Mouse (Mus musculus) layer of hippocampus, adult 2 months (tissue): ENCODE measurements around the gene Nop9. TPM values are rescaled to one million over a fixed set of nuclear protein-coding genes. Genes with fewer than 3 reads are reported as not detected.

Source experiments
- DNase-seq, 2 experiments: peaks; one replicate each; pipeline ENCODE4 v3.0.0; 2022; ENCODE audit warnings: low spot score in 2 of 2
- H3K27ac ChIP-seq: fragments of 200-600 bp; 2 replicates; pipeline ENCODE4 v1.8.1; 2022
- H3K4me3 ChIP-seq: fragments of 200-600 bp; 2 replicates; pipeline ENCODE4 v1.8.1; 2022; ENCODE audit warnings: mild to moderate bottlenecking
- CTCF ChIP-seq: fragments of 200-600 bp; conservative IDR thresholded peaks from 2 replicates; pipeline ENCODE4 v1.8.1; 2022; ENCODE audit warnings: antibody characterized with exemption, mild to moderate bottlenecking, moderate library complexity
- long read RNA-seq, 2 experiments: library from polyadenylated mRNA; stranded (forward); transcript quantifications; one replicate each; pipeline ENCODE4 v2.0.0; 2021; ENCODE audit warnings: borderline mapping rate in 2 of 2
- total RNA-seq, 2 experiments: library from RNA; stranded (reverse); gene quantifications; 2 replicates each; pipeline ENCODE4 v1.2.3; 2021

Nop9 gene
- total RNA-seq: 10 to 100 TPM; 11.8 to 13.1 TPM
- long read RNA-seq, experiment 1, transcript Nop9-201 (10 exons, 3,694 nt): major isoform, 11 of 18 reads
- long read RNA-seq, experiment 1, partial matches to known transcripts: 1 of 18 reads
- long read RNA-seq, experiment 1, other reads (novel, unspliced or antisense): 6 of 18 reads
- long read RNA-seq, experiment 2, transcript Nop9-201 (10 exons, 3,694 nt): major isoform, 18 of 22 reads
- long read RNA-seq, experiment 2, partial matches to known transcripts: 1 of 22 reads
- long read RNA-seq, experiment 2, other reads (novel, unspliced or antisense): 3 of 22 reads

DNA sequence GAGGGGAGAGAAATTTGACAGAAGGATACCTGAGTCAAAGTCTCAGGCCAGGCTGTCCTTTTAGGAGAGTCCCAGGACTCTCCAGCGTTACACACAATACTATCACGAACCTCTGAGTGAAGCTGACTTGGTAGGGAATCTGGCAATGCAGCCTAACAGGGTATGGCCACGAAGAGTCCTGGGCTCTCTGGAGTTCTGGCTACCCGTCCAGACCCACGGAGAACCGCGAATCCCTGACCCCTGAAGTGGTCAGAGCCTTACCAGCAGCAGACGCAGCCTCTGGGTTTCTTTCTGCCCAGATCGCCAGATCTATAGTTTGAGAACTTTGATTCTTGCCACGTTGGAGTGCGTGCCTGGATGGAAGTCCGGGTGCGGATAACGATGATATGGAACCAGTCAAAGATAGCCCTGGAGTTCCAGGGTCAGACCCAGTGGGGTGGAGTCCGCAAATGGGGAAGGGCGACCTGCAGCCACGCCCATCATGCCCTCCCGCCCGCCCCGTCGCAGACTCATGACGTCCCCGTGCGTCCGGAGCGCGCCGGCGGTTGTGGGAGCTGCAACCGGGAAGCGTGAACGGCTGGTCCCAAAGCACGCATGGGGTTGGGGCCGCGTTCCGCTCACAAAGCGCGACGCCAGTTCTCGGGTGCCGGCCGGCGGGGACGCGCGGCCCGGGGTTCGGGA, at the start of gene Nop9, which contains the start of gene Dhrs1:
Nop9 (plus strand) TSS at position 514 of the 681 bp plus-strand sequence.
Dhrs1 (minus strand) TSS at position 511 of the 681 bp plus-strand sequence.
- peak within 1 kb of the TSS; percentile 78 for H3K27ac ChIP-seq
- peak within 1 kb of the TSS; percentile 67 for H3K4me3 ChIP-seq
- DNase-seq: peak; percentile 84 to 89
- TF ChIP-seq CTCF: peak; percentile 35

DNA sequence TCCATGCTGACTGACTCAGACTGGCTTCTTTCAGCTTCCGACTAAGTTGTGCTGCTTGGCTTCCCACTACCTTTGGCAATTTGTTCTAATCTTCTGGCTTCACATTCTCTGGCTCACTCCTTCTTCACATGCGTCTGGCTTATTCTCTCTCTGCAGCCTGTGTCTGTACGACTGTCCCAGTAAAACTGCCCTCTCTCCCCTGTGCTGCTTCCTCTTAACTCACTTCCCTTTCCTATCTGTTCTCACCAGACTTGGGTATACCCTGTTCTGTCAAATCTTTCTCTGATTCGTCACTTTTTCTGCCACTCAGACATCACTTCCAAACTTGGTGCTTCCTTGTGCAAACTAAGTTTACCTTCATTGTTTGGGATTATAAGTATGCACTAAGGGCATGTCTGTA, 48.3 kb upstream of the Nop9 start:
- no peak for DNase-seq
- Histone ChIP-seq H3K4me3 (no peak overlapping the region), H3K27ac (no peak overlapping the region)
- TF ChIP-seq CTCF: no peak

DNA sequence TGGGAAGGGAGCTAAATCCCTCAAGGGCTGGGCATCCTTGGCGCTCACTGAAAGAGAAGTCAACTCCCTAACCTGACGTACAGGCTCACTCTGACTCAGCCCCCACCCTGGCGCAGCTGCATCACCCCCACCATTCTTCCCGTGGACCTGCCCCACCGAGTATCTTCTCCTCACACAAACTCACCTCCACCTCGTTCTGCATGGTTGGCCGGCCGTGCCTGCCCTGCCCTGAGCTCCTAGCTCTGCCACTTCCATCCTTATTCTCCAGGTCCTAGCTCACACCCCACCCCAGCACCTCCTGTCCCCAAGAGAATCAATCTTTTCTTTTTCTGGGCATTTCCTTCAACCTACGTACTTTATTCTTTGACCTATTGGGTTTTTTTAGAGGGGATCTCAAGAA, 44.4 kb upstream of the Nop9 start:
- no peak overlapping the region for H3K27ac ChIP-seq
- no peak overlapping the region for H3K4me3 ChIP-seq
- no peak for DNase-seq
- no peak for TF ChIP-seq CTCF

DNA sequence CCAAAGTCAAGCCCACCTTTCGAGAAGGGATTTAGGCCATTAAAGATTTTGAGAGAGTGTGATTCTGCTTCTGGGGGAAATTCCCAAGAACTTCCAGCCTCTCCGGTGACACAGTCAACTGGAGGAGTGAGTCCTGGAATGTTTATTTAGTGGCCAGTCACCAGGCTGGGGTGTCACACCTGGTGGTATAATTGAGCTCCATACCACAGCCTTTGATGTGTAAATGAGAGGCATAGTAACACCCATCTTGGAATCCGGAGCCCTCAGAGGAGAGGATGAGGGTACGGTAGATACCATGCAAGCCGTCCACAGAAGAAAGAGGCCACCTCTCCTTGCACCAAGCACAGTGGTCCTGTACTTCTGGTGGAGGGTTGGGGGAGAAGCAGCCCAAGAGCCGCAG, 42.7 kb upstream of the Nop9 start:
- Histone ChIP-seq H3K4me3 (no peak overlapping the region), H3K27ac (no peak overlapping the region)
- TF ChIP-seq CTCF: no peak
- no peak for DNase-seq

DNA sequence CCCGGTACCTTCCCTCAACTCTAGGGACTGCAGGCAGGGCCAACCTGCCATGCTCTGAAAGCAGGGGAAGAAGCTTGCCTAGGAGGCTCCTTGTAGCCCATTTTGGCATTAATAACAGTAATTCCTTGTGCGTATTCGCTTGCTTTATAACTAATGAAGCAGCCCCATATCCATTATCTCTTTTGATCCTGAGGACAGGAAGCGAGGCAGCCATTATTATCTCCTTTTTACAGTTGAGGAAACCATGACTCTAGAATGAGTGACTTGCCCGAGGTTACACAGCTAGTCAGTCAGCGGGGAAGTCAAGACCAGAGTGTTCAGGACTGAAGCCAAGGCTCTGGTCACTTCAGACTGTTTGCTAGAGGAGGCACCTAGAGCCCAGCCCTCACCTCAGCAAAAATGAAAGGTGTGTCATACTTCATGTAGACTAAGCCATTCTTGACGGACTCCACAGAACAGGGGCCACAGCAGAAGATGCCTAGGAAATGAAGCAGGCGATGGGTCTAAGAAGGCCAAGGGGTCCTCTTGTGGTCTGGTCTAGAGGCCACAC, 39.4 kb upstream of the Nop9 start:
- no peak for TF ChIP-seq CTCF
- no peak for DNase-seq
- H3K27ac ChIP-seq: no peak overlapping the region
- H3K4me3 ChIP-seq: no peak overlapping the region

DNA sequence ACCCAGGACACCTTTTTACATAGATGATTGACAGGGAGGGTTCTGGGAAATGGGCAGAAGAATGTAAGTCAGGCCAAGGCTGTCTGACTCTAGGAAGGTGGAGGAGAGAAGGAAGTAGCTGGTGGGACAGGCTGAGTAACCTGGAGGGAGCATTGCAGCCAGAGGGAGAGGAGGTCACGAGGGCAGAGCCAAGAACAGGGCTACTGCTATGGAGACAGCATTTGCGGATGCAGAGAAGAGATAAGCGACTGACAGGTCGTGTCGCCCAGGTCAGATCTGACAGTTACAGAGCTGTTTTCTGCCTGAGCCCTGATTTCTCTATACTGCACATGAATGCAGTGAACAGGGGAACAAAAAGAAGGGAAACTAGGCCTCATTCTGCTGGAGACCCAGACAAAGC, 38.1 kb upstream of the Nop9 start:
- no peak overlapping the region for H3K4me3 ChIP-seq
- no peak for TF ChIP-seq CTCF
- no peak overlapping the region for H3K27ac ChIP-seq
- no peak for DNase-seq

DNA sequence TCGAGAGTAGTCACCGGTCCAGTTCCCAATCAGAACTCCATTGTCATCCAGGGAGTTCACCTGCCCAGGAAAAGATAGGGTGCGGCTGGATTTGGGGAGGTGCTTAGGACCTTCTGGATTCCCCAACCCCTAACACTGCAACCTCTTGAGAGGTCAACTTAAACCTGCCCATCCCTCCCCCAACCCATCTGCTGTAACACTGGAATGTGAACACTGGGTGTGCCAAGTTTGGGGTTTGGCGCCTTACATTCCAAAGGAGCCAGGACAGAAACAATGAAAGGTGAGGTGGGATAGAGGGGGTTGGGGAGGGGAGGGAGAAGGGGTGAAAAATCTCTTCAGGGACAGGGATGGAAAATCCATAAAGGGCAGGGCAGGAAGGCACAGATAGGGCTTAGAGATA, 36.0 kb upstream of the Nop9 start:
- DNase-seq: no peak
- Histone ChIP-seq H3K27ac (no peak overlapping the region), H3K4me3 (no peak overlapping the region)
- no peak for TF ChIP-seq CTCF

DNA sequence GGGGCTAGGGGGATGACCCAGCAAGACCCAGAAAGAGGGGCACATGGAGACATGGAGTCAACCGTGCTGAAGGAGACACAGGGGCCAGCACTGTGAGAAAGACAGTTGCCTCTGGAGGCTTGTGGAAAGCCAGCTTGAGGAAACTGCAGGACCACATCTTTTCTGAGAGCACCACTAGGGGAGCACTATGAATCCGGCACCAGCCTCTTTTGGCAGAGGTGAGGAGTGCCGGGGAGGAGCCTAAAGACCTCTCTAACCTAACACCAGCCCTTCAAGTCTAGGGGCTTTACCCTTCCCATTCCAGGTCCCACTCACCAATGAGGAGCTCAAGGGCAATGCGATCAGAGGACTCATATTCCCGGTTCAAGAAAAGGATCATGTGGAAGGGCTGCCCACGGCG, 33.7 kb upstream of the Nop9 start:
- peak; percentile 37 for TF ChIP-seq CTCF
- no peak overlapping the region for H3K4me3 ChIP-seq
- DNase-seq: no peak
- H3K27ac ChIP-seq: no peak overlapping the region

DNA sequence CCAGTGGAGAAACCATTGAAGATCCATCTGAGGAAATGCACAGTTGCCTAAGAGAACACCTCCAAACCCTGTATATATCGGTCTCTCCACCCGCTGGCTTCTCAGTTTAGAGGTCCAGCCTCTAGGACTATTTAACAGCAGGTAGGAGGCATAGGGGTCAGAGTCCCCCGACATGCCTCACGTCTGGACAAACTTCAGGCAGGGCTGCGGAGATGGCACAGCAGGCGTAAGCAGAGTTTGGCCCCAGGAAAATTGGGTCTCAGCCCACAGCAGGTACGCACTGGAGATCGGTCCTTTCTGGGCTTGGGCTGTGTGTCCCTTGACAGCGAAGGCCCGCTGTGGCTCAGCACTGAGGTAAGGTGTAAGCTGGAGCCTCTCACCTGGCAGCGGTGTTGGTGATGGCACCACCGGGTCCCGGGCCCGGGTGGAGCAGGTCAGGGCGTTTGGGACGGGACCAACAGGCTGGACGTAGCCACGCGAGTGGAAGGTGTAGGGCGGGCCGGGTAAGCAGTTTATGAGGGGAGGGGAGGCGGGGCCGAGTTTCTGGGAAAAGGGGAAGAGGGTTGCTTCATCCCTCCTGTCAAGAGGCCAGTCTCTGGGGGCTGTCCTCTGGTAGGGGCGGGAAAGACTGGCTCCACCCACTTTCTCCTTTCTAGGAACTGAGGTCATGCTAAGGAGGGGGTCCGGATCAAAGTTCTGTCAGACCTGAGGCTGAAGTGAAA, 32.3 kb upstream of the Nop9 start:
- H3K27ac ChIP-seq: no peak overlapping the region
- no peak for TF ChIP-seq CTCF
- DNase-seq: no peak
- no peak overlapping the region for H3K4me3 ChIP-seq

DNA sequence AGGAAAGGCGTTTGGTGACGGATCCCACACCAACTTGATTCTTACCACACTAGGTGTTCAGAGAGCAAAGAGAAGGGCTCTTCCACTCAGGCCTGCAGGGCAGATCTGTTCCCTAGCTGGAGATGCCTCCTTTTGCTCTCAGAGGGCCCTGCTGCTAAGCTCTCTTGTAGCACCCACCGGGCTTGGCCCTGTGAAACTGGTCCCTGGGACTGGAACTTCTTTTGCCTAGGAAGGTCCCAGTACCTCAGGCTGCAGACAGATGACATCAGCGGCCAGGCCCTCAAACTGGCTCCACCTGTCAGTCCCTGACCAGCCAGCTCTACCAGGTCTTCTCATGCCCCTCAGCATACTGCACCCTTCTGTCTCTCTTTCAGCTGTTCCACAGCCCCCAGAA, 31.8 kb upstream of the Nop9 start, which contains the start of gene Tgm1:
Tgm1 (minus strand) TSS at position 198 of the 394 bp plus-strand sequence.
- H3K4me3 ChIP-seq: no peak within 1 kb of the TSS
- no peak for TF ChIP-seq CTCF
- H3K27ac ChIP-seq: no peak within 1 kb of the TSS
- no peak for DNase-seq

DNA sequence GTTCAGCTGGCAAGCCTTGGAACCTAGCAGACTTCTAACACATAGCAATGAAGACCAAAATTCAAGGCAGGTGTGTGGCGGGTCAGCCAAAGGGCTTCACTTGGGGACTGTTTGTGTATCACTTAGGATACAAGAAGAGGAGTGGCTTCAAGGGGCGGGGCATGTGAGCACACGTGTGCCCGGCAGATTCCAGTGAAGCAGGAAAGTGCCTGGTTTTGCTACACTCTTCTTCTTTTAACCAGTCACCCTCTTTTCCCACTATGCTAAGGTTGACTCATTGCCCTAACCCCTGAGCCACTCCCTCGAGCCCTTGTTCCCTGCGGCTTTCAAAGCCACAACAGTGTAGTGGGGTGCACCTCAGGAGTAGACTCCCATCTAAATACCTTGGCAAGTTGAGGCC, 30.6 kb upstream of the Nop9 start:
- DNase-seq: no peak
- H3K27ac ChIP-seq: no peak overlapping the region
- TF ChIP-seq CTCF: no peak
- H3K4me3 ChIP-seq: no peak overlapping the region

DNA sequence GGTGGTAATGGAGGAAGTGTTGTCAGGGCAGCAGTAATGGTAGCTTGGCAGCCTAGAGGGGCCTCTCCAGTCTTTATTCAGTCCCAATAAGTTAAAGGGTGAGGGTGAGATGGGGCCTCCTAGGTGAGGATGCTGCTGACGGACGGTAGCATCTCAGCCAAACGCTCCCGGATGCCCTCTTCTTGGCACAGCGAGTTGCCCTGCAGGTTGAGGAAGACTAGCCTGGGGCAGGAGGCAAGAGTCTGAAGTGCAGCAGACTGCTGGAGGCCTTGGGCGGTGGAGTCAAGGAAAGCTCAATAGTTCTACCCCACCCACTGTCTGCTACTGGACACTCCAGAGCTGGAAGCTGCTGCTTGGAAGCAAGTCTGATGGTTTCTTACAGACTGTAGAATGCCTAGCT, 29.2 kb upstream of the Nop9 start:
- no peak for DNase-seq
- Histone ChIP-seq H3K27ac (no peak overlapping the region), H3K4me3 (no peak overlapping the region)
- TF ChIP-seq CTCF: no peak

DNA sequence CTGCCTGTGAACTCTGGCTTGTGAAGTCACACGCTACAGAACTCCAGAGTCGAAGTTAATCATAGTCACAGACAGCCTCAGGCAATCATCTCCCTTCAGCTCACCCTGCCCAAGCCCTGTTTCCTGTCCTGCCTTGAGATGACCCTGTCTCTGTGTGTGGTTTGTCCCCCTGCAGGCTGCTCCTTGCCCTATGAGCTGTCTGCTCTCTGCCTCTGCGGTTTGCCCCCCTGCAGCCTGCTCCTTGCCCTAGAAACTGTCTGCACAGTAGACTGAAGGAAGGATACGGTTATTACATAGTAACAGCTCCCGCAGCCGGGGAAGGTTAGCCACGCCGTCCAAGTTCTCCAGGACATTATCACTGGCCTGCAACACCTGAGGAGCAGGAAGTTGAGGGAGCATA, 28.6 kb upstream of the Nop9 start:
- TF ChIP-seq CTCF: no peak
- Histone ChIP-seq H3K4me3 (no peak overlapping the region), H3K27ac (no peak overlapping the region)
- no peak for DNase-seq
